Mouse (Mus musculus): Measurements from ENCODE around the gene Ppp4r1. TPM values are rescaled to one million over a fixed set of nuclear protein-coding genes. Genes with fewer than 3 reads are reported as not detected.
A peak's percentile ranks its signal among the peaks of the same experiment; 100 is the strongest.

The Ppp4r1 gene
- polyA plus RNA-seq, 1 experiment from 2014 or later, result 14.2 TPM

- Histone ChIP-seq H3K4me2 (replicated peaks; ENCODE audit: low read depth) (no peak overlapping the region), H3K9ac (ENCODE audit: low read length) (no peak overlapping the region), H3K4me3 (ENCODE audit: low read depth, low read length) (no peak overlapping the region), H3K4me1 (replicated peaks; ENCODE audit: control insufficient read depth, insufficient read depth) (no peaks in the 10 kb centered on the region), H3K27ac (replicated peaks) (no peak overlapping the region), H3K9me3 (ENCODE audit: control insufficient read depth, low read length) (no peaks in the 10 kb centered on the region), H3K27me3 (ENCODE audit: control insufficient read depth, insufficient read depth, low read length) (no peaks in the 10 kb centered on the region), H3K36me3 (ENCODE audit: control insufficient read depth, insufficient read depth, low read length) (peaks cover 6% of the 10 kb centered on the region; the same call in 1 of the 2 replicates)
- DNase-seq (ENCODE audit: low spot score), result no peak
- no peak for ATAC-seq (ENCODE audit: low FRiP score, low TSS enrichment)
- TF ChIP-seq EP300 (optimal IDR thresholded peaks at IDR 0.05) (no peak), CTCF (IDR thresholded peaks at IDR 0.05; ENCODE audit: low read depth) (no peak)
- WGBS, result 62% methylated on average over 4 of the region's 4 CpGs
Observed at GRCm38 (mm10) chr17:65805966-65806365, 23.6 kb downstream of the Ppp4r1 start.

GRCm38 (mm10) chr17:65806416-65806815, 24.0 kb downstream of the Ppp4r1 start:
- no peaks in the 10 kb centered on the region for H3K4me1 ChIP-seq (replicated peaks; ENCODE audit: control insufficient read depth, insufficient read depth)
- H3K4me3 ChIP-seq (ENCODE audit: low read depth, low read length), result no peak overlapping the region
- H3K27ac ChIP-seq (replicated peaks), result no peak overlapping the region
- ATAC-seq (ENCODE audit: low FRiP score, low TSS enrichment) (no peak), DNase-seq (ENCODE audit: low spot score) (no peak)
- WGBS, result 77% methylated on average over 2 of the region's 2 CpGs
- no peaks in the 10 kb centered on the region for H3K9me3 ChIP-seq (ENCODE audit: control insufficient read depth, low read length)
- no peaks in the 10 kb centered on the region for H3K27me3 ChIP-seq (ENCODE audit: control insufficient read depth, insufficient read depth, low read length)
- H3K9ac ChIP-seq (ENCODE audit: low read length), result no peak overlapping the region
- TF ChIP-seq EP300 (optimal IDR thresholded peaks at IDR 0.05), result no peak
- no peak for TF ChIP-seq CTCF (IDR thresholded peaks at IDR 0.05; ENCODE audit: low read depth)
- H3K4me2 ChIP-seq (replicated peaks; ENCODE audit: low read depth), result no peak overlapping the region
- H3K36me3 ChIP-seq (ENCODE audit: control insufficient read depth, insufficient read depth, low read length), result peaks cover 6% of the 10 kb centered on the region; the same call in 1 of the 2 replicates

- ATAC-seq (ENCODE audit: low FRiP score, low TSS enrichment) (peak; percentile 88), DNase-seq (ENCODE audit: low spot score) (peak; percentile 79)
- Histone ChIP-seq H3K27me3 (ENCODE audit: control insufficient read depth, insufficient read depth, low read length) (no peaks in the 10 kb centered on the region), H3K4me1 (replicated peaks; ENCODE audit: control insufficient read depth, insufficient read depth) (no peaks in the 10 kb centered on the region), H3K4me3 (ENCODE audit: low read depth, low read length) (no peak overlapping the region), H3K9me3 (ENCODE audit: control insufficient read depth, low read length) (no peaks in the 10 kb centered on the region), H3K36me3 (ENCODE audit: control insufficient read depth, insufficient read depth, low read length) (peaks cover 12% of the 10 kb centered on the region; the same call in 1 of the 2 replicates), H3K27ac (replicated peaks) (peak overlapping the region; percentile 30; the same call in 1 of the 2 replicates), H3K9ac (ENCODE audit: low read length) (no peak overlapping the region), H3K4me2 (replicated peaks; ENCODE audit: low read depth) (no peak overlapping the region)
- TF ChIP-seq CTCF (IDR thresholded peaks at IDR 0.05; ENCODE audit: low read depth) (peak; percentile 60), EP300 (optimal IDR thresholded peaks at IDR 0.05) (no peak)
- 52% methylated on average over 5 of the region's 5 CpGs for WGBS
Observed at GRCm38 (mm10) chr17:65811032-65811431, 28.7 kb downstream of the Ppp4r1 start.

- 63% methylated on average over 8 of the region's 8 CpGs for WGBS
- no peak overlapping the region for H3K4me3 ChIP-seq (ENCODE audit: low read depth, low read length)
- no peak for TF ChIP-seq EP300 (optimal IDR thresholded peaks at IDR 0.05)
- TF ChIP-seq CTCF (IDR thresholded peaks at IDR 0.05; ENCODE audit: low read depth), result no peak
- no peaks in the 10 kb centered on the region for H3K4me1 ChIP-seq (replicated peaks; ENCODE audit: control insufficient read depth, insufficient read depth)
- no peaks in the 10 kb centered on the region for H3K27me3 ChIP-seq (ENCODE audit: control insufficient read depth, insufficient read depth, low read length)
- DNase-seq (ENCODE audit: low spot score) (peak; percentile 44), ATAC-seq (ENCODE audit: low FRiP score, low TSS enrichment) (peak; percentile 90)
- H3K36me3 ChIP-seq (ENCODE audit: control insufficient read depth, insufficient read depth, low read length), result peaks cover 16% of the 10 kb centered on the region; the same call in 1 of the 2 replicates
- H3K9ac ChIP-seq (ENCODE audit: low read length), result no peak overlapping the region
- no peaks in the 10 kb centered on the region for H3K9me3 ChIP-seq (ENCODE audit: control insufficient read depth, low read length)
- no peak overlapping the region for H3K4me2 ChIP-seq (replicated peaks; ENCODE audit: low read depth)
- H3K27ac ChIP-seq (replicated peaks), result no peak overlapping the region
Observed at GRCm38 (mm10) chr17:65813763-65814162, 31.4 kb downstream of the Ppp4r1 start.

- Histone ChIP-seq H3K4me1 (replicated peaks; ENCODE audit: control insufficient read depth, insufficient read depth) (no peaks in the 10 kb centered on the region), H3K36me3 (ENCODE audit: control insufficient read depth, insufficient read depth, low read length) (peaks cover 23% of the 10 kb centered on the region), H3K9me3 (ENCODE audit: control insufficient read depth, low read length) (no peaks in the 10 kb centered on the region)
Observed at GRCm38 (mm10) chr17:65820197-65820596, 37.8 kb downstream of the Ppp4r1 start.

GRCm38 (mm10) chr17:65822423-65822822, 40.0 kb downstream of the Ppp4r1 start:
- Histone ChIP-seq H3K27ac (replicated peaks) (no peak overlapping the region), H3K36me3 (ENCODE audit: control insufficient read depth, insufficient read depth, low read length) (peaks cover 17% of the 10 kb centered on the region), H3K4me2 (replicated peaks; ENCODE audit: low read depth) (no peak overlapping the region), H3K27me3 (ENCODE audit: control insufficient read depth, insufficient read depth, low read length) (no peaks in the 10 kb centered on the region), H3K9me3 (ENCODE audit: control insufficient read depth, low read length) (no peaks in the 10 kb centered on the region), H3K9ac (ENCODE audit: low read length) (no peak overlapping the region), H3K4me1 (replicated peaks; ENCODE audit: control insufficient read depth, insufficient read depth) (no peaks in the 10 kb centered on the region), H3K4me3 (ENCODE audit: low read depth, low read length) (no peak overlapping the region)
- ATAC-seq (ENCODE audit: low FRiP score, low TSS enrichment) (no peak), DNase-seq (ENCODE audit: low spot score) (no peak)
- TF ChIP-seq CTCF (IDR thresholded peaks at IDR 0.05; ENCODE audit: low read depth) (no peak), EP300 (optimal IDR thresholded peaks at IDR 0.05) (no peak)
- WGBS, result 75% methylated on average over 5 of the region's 5 CpGs

More at GRCm38 (mm10) chr17:65820197-65820596, 37.8 kb downstream of the Ppp4r1 start:
- Histone ChIP-seq H3K9ac (ENCODE audit: low read length) (no peak overlapping the region), H3K27ac (replicated peaks) (no peak overlapping the region), H3K27me3 (ENCODE audit: control insufficient read depth, insufficient read depth, low read length) (no peaks in the 10 kb centered on the region), H3K4me3 (ENCODE audit: low read depth, low read length) (no peak overlapping the region), H3K4me2 (replicated peaks; ENCODE audit: low read depth) (no peak overlapping the region)
- no peak for ATAC-seq (ENCODE audit: low FRiP score, low TSS enrichment)
- TF ChIP-seq EP300 (optimal IDR thresholded peaks at IDR 0.05) (no peak), CTCF (IDR thresholded peaks at IDR 0.05; ENCODE audit: low read depth) (no peak)
- no peak for DNase-seq (ENCODE audit: low spot score)
- 64% methylated on average over 5 of the region's 5 CpGs for WGBS

Measured in stomach, postnatal 0 days (tissue).